Mouse (Mus musculus): ENCODE measurements at regions not wholly inside any gene's neighbourhood (a gene's known extent, or its start where the extent isn't known, plus 50 kb on each side); places are given as distances from the start of the nearest gene placed in this dataset.

DNA sequence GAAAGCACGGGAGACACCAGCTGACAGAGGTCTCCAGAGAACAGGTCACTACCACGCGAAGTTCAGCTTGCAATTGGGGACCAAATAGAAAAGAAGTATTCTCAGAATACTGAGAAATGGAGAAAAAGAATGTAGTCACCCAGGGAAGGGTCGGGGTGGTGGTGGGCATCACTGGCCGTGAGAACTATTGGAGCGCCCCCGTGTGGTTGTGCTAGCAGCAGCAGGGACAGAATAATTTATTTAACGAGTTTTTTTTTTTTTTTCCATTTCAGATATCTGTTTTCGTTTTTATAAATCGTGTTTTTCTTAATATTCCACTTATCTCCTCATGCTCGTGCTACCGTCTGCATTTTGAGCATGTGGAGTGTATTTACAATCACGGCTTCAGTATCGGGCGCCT lies 118.4 kb upstream of the Thy1 start:
- TF ChIP-seq MAFK (IDR thresholded peaks at IDR 0.05; ENCODE audit: insufficient read depth, low read depth, low read length) = no peak
- TF ChIP-seq CHD2 (IDR thresholded peaks at IDR 0.05; ENCODE audit: low read depth, low read length) = no peak
- no peak for TF ChIP-seq HCFC1 (IDR thresholded peaks at IDR 0.05; ENCODE audit: borderline replicate concordance, insufficient read depth, low read length)
- no peak for TF ChIP-seq ZC3H11A (IDR thresholded peaks at IDR 0.05; ENCODE audit: borderline replicate concordance, low read depth, low read length)
- peak; percentile 60; the same call in 1 of the 2 replicates for TF ChIP-seq ZNF384 (IDR thresholded peaks at IDR 0.05; ENCODE audit: low read depth, low read length)
